Mouse (Mus musculus) embryonic facial prominence, embryonic 11.5 days (tissue): Measurements from ENCODE around the gene Ccdc144b. TPM values are rescaled to one million over a fixed set of nuclear protein-coding genes. Genes with fewer than 3 reads are reported as not detected.
A peak's percentile ranks its signal among the peaks of the same experiment; 100 is the strongest.

Source experiments
- ATAC-seq: fragments of 200-750 bp; cut with Nextera tagmentation; replicated peaks from 2 replicates; pipeline ENCODE4 v1.8.0; 2017; ENCODE audit warnings: low read depth; ENCODE audit not compliant: insufficient number of reproducible peaks, low FRiP score, low TSS enrichment
- DNase-seq: peaks from one replicate; pipeline ENCODE4 v3.0.0-alpha.2; 2015; ENCODE audit warnings: low spot score
- H3K27ac ChIP-seq: fragments of 300-500 bp; sonication (generic); replicated peaks from 2 replicates; pipeline ENCODE4 v1.5.1; 2014; ENCODE audit warnings: mild to moderate bottlenecking, low read depth, low read length, control low read depth
- H3K27me3 ChIP-seq: fragments of 300-500 bp; sonication (generic); 2 replicates; pipeline ENCODE4 v1.6.1; 2014; ENCODE audit warnings: mild to moderate bottlenecking, low read length, moderate library complexity, mixed read lengths; ENCODE audit not compliant: control insufficient read depth, insufficient read depth
- H3K36me3 ChIP-seq: fragments of 300-500 bp; sonication (generic); replicated peaks from 2 replicates; pipeline ENCODE4 v1.6.1; 2014; ENCODE audit warnings: low read depth, mild to moderate bottlenecking, low read length, moderate library complexity, mixed read lengths; ENCODE audit not compliant: control insufficient read depth, insufficient read depth
- H3K4me1 ChIP-seq: fragments of 300-500 bp; sonication (generic); 2 replicates; pipeline ENCODE4 v1.6.1; 2014; ENCODE audit warnings: low read length, mixed read lengths; ENCODE audit not compliant: control insufficient read depth, insufficient read depth
- H3K4me2 ChIP-seq: fragments of 300-500 bp; sonication (generic); 2 replicates; pipeline ENCODE4 v1.6.1; 2014; ENCODE audit warnings: low read depth, mild to moderate bottlenecking, control low read depth, low read length, moderate library complexity
- H3K4me3 ChIP-seq: fragments of 300-500 bp; sonication (generic); 2 replicates; pipeline ENCODE4 v1.5.1; 2014; ENCODE audit warnings: low read depth, low read length, control low read depth
- H3K9ac ChIP-seq: fragments of 300-500 bp; sonication (generic); replicated peaks from 2 replicates; pipeline ENCODE4 v1.6.1; 2014; ENCODE audit warnings: mild to moderate bottlenecking, control low read depth, low read length
- H3K9me3 ChIP-seq: fragments of 300-500 bp; sonication (generic); replicated peaks from 2 replicates; pipeline ENCODE4 v1.6.1; 2016; ENCODE audit warnings: mild to moderate bottlenecking, low read length, inconsistent platforms, mixed read lengths; ENCODE audit not compliant: control insufficient read depth
- WGBS: fragments of 180-500 bp; shearing (Covaris S2); extraction: QIAGEN DNeasy Blood & Tissue Kit; methylation state at CpG from one replicate; pipeline ENCODE4 v1.1.7; 2014; 5-methylcytosine and 5-hydroxymethylcytosine counted together
- polyA plus RNA-seq: library from polyadenylated mRNA; unstranded; fragments of >200 nt; fragmentation: Nextera tagmentation; extraction: Ambion mirVana; gene quantifications from 2 replicates; pipeline ENCODE4 v1.2.1, GENCODE M21; 2014

Ccdc144b gene
- polyA plus RNA-seq, 1 experiment from 2014 or later, result 0.03 TPM

DNA sequence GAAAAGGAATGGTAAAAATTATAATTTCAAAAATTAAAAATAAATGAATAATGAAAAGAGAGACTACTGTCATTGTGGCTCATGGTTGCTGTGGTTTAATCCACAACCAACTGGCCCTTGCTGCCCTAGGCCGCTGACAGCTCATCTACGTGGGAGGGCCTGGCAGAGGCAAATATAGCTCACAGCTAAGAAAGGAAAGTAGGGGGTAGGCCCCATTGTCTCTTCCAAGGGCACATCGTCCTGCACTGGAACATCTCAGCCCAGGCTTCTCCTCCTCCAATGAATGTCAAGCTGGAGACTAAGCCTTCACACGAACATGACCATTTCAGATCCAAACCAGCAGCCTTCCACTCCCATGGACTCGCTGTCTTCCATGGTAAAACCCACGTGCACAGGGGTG lies 67.1 kb downstream of the Ccdc144b start:
- WGBS, result 88% methylated on average over 6 of the region's 6 CpGs
- DNase-seq (no peak), ATAC-seq (no peak)
- Histone ChIP-seq H3K36me3 (no peaks in the 10 kb centered on the region; the same call in 1 of the 2 replicates), H3K27me3 (no peaks in the 10 kb centered on the region), H3K4me3 (no peak overlapping the region), H3K4me2 (no peak overlapping the region), H3K9me3 (no peaks in the 10 kb centered on the region), H3K4me1 (no peaks in the 10 kb centered on the region), H3K9ac (no peak overlapping the region), H3K27ac (no peak overlapping the region)

DNA sequence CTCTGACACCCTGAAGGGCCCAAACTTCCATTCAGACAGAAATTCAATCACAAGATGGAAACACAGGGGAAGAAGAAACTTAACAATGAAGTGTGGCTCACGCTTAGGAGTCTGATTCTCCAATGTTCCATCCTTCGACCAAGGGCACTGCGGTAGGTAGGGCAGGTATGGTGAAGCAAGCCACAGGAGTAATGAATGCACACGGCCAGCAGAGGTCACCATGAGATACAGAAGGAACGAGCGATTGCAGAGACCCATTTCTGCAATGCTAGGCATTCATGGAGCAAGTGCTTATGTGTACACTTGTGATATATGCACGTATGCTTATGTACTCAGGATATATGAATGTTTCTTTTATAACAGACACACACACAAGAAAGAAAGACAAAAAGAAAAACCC lies 79.8 kb downstream of the Ccdc144b start:
- no peak overlapping the region for H3K27ac ChIP-seq
- no peaks in the 10 kb centered on the region for H3K27me3 ChIP-seq
- ATAC-seq (no peak), DNase-seq (peak; percentile 39)
- no peaks in the 10 kb centered on the region for H3K4me1 ChIP-seq
- H3K4me2 ChIP-seq, result no peak overlapping the region
- H3K4me3 ChIP-seq, result no peak overlapping the region
- H3K9ac ChIP-seq, result no peak overlapping the region
- H3K36me3 ChIP-seq, result no peaks in the 10 kb centered on the region
- WGBS, result 78% methylated on average over 7 of the region's 7 CpGs
- H3K9me3 ChIP-seq, result no peaks in the 10 kb centered on the region

- Histone ChIP-seq H3K27me3 (no peaks in the 10 kb centered on the region), H3K36me3 (no peaks in the 10 kb centered on the region), H3K4me3 (no peak overlapping the region), H3K4me2 (no peak overlapping the region), H3K27ac (no peak overlapping the region), H3K4me1 (no peaks in the 10 kb centered on the region), H3K9ac (no peak overlapping the region), H3K9me3 (no peaks in the 10 kb centered on the region)
- WGBS, result 90% methylated on average over 4 of the region's 4 CpGs
- ATAC-seq (0 out of 2 replicates have a peak, but pooled peaks have one; percentile 29), DNase-seq (peak; percentile 31)
Measured at GRCm38 (mm10) chr3:35972985-35973384, 80.4 kb downstream of the Ccdc144b start.

- Histone ChIP-seq H3K4me2 (no peak overlapping the region), H3K27me3 (no peaks in the 10 kb centered on the region), H3K27ac (no peak overlapping the region), H3K4me3 (no peak overlapping the region), H3K4me1 (no peaks in the 10 kb centered on the region), H3K36me3 (no peaks in the 10 kb centered on the region), H3K9me3 (no peaks in the 10 kb centered on the region), H3K9ac (no peak overlapping the region)
- DNase-seq (no peak), ATAC-seq (no peak)
- 91% methylated on average over 12 of the region's 12 CpGs for WGBS
Measured at GRCm38 (mm10) chr3:35971149-35971548, 82.2 kb downstream of the Ccdc144b start.

GRCm38 (mm10) chr3:35970441-35970840 lies 82.9 kb downstream of the Ccdc144b start:
- WGBS, result 90% methylated on average over 4 of the region's 4 CpGs
- H3K36me3 ChIP-seq, result no peaks in the 10 kb centered on the region
- H3K27ac ChIP-seq, result no peak overlapping the region

DNA sequence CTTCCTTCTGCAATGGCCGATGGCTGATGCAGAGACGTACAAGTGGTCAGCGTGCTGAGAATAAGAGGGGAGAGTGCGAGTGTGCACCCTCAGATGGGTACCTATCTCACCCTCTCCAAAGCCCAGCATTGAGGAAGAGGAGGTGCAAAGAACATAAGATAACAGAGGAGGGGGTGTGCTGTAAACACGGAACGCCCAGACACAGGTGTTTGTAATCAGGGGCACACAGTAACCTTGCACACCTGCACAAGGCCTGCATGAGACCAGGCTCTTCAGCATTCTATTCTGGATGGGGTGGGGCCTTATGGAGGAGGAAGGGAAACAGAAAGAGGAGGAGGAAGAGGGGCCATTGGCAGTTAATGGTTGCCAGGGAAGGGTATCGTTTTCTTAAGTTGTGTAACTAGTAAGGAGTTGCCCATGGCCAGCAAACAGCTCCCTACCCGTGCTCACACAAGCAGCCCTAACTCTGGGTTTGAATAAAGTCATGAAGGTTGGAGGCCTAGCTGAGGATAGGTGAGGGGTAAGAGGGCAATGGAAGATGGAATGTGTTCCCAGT lies 85.9 kb downstream of the Ccdc144b start:
- no peaks in the 10 kb centered on the region for H3K27me3 ChIP-seq
- ATAC-seq (no peak), DNase-seq (no peak)
- no peak overlapping the region for H3K27ac ChIP-seq
- H3K36me3 ChIP-seq, result no peaks in the 10 kb centered on the region
- H3K4me2 ChIP-seq, result no peak overlapping the region
- H3K9me3 ChIP-seq, result no peaks in the 10 kb centered on the region
- H3K9ac ChIP-seq, result no peak overlapping the region
- 94% methylated on average over 8 of the region's 8 CpGs for WGBS
- H3K4me1 ChIP-seq, result no peaks in the 10 kb centered on the region
- H3K4me3 ChIP-seq, result no peak overlapping the region

More at GRCm38 (mm10) chr3:35970441-35970840, 82.9 kb downstream of the Ccdc144b start:
- no peaks in the 10 kb centered on the region for H3K9me3 ChIP-seq
- ATAC-seq, result no peak
- H3K4me3 ChIP-seq, result no peak overlapping the region
- H3K27me3 ChIP-seq, result no peaks in the 10 kb centered on the region
- no peak overlapping the region for H3K9ac ChIP-seq
- H3K4me1 ChIP-seq, result no peaks in the 10 kb centered on the region
- H3K4me2 ChIP-seq, result no peak overlapping the region
- DNase-seq, result no peak

GRCm38 (mm10) chr3:35966493-35966892 lies 86.9 kb downstream of the Ccdc144b start:
- Histone ChIP-seq H3K9me3 (no peaks in the 10 kb centered on the region), H3K27ac (no peak overlapping the region), H3K4me3 (no peak overlapping the region), H3K9ac (no peak overlapping the region), H3K4me1 (no peaks in the 10 kb centered on the region), H3K4me2 (no peak overlapping the region), H3K36me3 (no peaks in the 10 kb centered on the region), H3K27me3 (no peaks in the 10 kb centered on the region)
- DNase-seq (no peak), ATAC-seq (no peak)
- 90% methylated on average over 2 of the region's 2 CpGs for WGBS

DNA sequence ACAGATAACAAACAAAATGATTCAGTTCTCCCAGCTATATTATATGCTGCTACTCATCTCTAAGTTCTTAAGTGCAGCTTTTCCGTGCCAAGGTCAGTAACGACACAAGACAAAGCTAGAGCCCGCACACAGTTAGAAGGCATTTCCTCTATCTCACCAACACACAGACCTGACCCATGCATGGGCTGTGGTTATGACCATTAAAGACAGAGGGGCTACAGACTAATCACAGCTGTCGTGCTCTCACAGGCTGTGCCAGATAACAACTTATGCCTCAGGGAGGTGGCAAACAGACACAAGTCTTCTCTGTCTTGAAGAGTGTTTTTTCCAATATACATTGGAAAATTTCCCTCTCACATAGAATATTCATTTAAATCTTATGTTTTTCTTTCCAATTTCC lies 88.4 kb downstream of the Ccdc144b start:
- Histone ChIP-seq H3K27ac (no peak overlapping the region), H3K4me3 (no peak overlapping the region), H3K4me2 (no peak overlapping the region), H3K9ac (no peak overlapping the region), H3K9me3 (no peaks in the 10 kb centered on the region), H3K4me1 (no peaks in the 10 kb centered on the region), H3K36me3 (no peaks in the 10 kb centered on the region), H3K27me3 (no peaks in the 10 kb centered on the region)
- no peak for DNase-seq
- WGBS, result 88% methylated on average over 4 of the region's 4 CpGs
- ATAC-seq, result no peak
